20 mouse cellular contexts compared by ENCODE assay signal in the genomic region with DNA sequence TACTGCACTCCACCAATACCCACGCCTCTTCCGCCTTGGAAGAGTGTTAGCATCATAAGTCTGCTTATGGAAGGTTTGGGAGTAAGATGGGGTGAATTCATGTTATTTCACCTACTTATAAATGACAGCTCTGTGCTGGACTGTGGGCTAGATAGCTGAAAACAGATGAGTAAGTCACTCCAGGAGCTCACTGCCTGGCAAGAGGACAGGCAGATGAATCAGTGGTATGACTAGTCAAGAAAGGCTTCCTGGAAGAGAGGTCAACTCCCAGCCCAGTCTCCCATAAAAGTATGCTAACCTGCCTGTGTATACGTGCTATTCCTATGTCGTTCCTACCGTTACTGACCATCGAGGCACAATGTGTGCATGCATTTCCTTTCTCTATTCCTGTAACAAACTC.
DNase-seq lines count a peak whose midpoint lies in the region; ATAC-seq and TF ChIP-seq lines count a peak whose summit lies in the region.
"Had no signal": no experiment of that assay in that cellular context is flagged by ENCODE, and none has a peak within 500 bp of the region (broad histone marks: within the 10 kb centered on the region; RNA-seq: fewer than 3 reads in every experiment).

No protein-coding gene starts in this region.

- H3K27me3 ChIP-seq in Patski: no peaks in the 10 kb centered on the region
- H3K27me3 ChIP-seq in midbrain, embryonic 10.5 days (ENCODE audit: low read depth, poor library complexity, severe bottlenecking): no peaks in the 10 kb centered on the region
- H3K27me3 ChIP-seq: embryonic facial prominence, embryonic 12.5 days; forebrain, embryonic 15.5 days; hindbrain, embryonic 12.5 days had no signal

- H3K36me3 ChIP-seq in midbrain, embryonic 10.5 days: peaks cover 27% of the 10 kb centered on the region

- no peaks in the 10 kb centered on the region for H3K9me3 ChIP-seq in midbrain, embryonic 10.5 days (replicated peaks)
- H3K9me3 ChIP-seq: embryonic facial prominence, embryonic 12.5 days; forebrain, embryonic 15.5 days; heart, embryonic 10.5 days; hindbrain, embryonic 12.5 days had no signal

- DNase-seq in 3134 (ENCODE audit: extremely low read depth, insufficient read length, low spot score) (peak; percentile 56), 3T3-L1 (ENCODE audit: low read depth, low spot score) (peak; percentile 92), Patski (ENCODE audit: low read depth, low spot score) (peak; percentile 37)
- peak; percentile 57 to 62 for DNase-seq in adrenal gland, postnatal 36 days
- no peak for DNase-seq in cerebellum, adult 8-10 months
- no peak for DNase-seq in thymus, postnatal 25 days
- DNase-seq in midbrain, embryonic 10.5 days (ENCODE audit: low spot score): no peak
- DNase-seq: cerebellum, adult 11 months; cerebellum, adult 9-10 months; cerebellum, postnatal 25 days; heart, adult 18-20 months; heart, postnatal 10 days; heart, postnatal 4 days; kidney, adult 11 months; kidney, adult 9 months had no signal

- 94% methylated on average over 6 of the region's 6 CpGs for WGBS in midbrain, embryonic 10.5 days

- POLR2A ChIA-PET in Patski (lab: Charles Lee): interaction anchor here (1.2 kb wide), 1 partner anchor 18 kb away, joined by 3 read pairs; no protein-coding TSS in a partner anchor

- no peaks in the 10 kb centered on the region for H3K4me1 ChIP-seq in midbrain, embryonic 10.5 days
- H3K4me1 ChIP-seq: embryonic facial prominence, embryonic 12.5 days; forebrain, embryonic 15.5 days; hindbrain, embryonic 12.5 days had no signal

- in situ Hi-C loops in Patski (cut with MboI; ENCODE audit: low pct_unique_long_range_greater_than_20kb): no loop called here

- no peak overlapping the region for H3K27ac ChIP-seq in midbrain, embryonic 10.5 days (replicated peaks)
- H3K27ac ChIP-seq: embryonic facial prominence, embryonic 12.5 days; forebrain, embryonic 15.5 days; heart, embryonic 10.5 days; hindbrain, embryonic 12.5 days had no signal

- CTCF ChIA-PET in Patski (lab: Charles Lee): interaction anchor here (0.8 to 1.4 kb wide), 3 partner anchors 12 to 91 kb away, joined by 3 to 5 read pairs (median 3); partner anchors contain the start of gene Clpb

- no peak for TF ChIP-seq CTCF in Patski (IDR thresholded peaks at IDR 0.05)

- peak; percentile 39 for ATAC-seq in Patski
- ATAC-seq: forebrain, embryonic 15.5 days; hindbrain, embryonic 16.5 days had no signal

- H3K4me3 ChIP-seq in midbrain, embryonic 10.5 days: no peak overlapping the region
- H3K4me3 ChIP-seq: embryonic facial prominence, embryonic 12.5 days; forebrain, embryonic 15.5 days; heart, embryonic 10.5 days; hindbrain, embryonic 12.5 days had no signal

Comparison
In these comparisons a context has a peak if more than half of its experiments do, and no peak if none do; other contexts are left out.
1. DNase-seq: peak in 3134 (single experiment), 3T3-L1 (single experiment), Patski (single experiment) and adrenal gland, postnatal 36 days (2 of 2); none in cerebellum, adult 8-10 months (single experiment), thymus, postnatal 25 days (single experiment) and midbrain, embryonic 10.5 days (single experiment).